Mouse (Mus musculus): Measurements from ENCODE around the gene Cep19. TPM values are rescaled to one million over a fixed set of nuclear protein-coding genes. Genes with fewer than 3 reads are reported as not detected.
"Not testable (repeated sequence)": the region's sequence is repeated elsewhere in the genome, so short reads cannot be mapped to it uniquely, and the experiment has no call there.

Cep19 gene
- polyA plus RNA-seq (2015; fragmentation: Nextera tagmentation; extraction: Ambion mirVana) = 5.6 and 5.8 TPM in 2 replicates

DNA sequence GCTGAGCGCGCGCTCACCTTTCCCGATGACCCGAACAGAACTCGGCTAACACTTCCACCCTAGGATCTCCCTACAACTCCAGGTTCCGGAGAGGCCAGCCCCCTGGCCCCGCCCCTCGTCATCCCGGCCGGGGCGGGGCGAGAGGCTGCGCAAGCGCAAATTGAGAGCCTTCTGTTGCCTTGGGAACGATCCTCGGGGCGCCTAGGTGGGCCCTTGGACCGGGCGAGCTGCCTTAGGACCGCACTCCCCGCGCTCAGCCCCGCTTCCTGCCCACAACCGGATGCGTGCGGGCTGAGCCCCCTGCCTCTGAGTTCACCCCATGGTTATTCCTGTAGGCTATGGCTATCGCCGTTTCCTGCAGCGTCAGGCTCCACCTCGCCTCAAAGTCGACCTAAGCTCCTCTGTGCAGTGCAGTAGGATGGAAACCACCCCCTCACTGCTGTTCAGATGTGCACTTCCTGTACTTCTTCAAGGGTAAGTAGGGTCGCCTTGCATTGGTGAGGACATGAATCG, at the start of gene Cep19, which contains the start of gene Pigx:
Cep19 (plus strand) TSS at position 163 of the 513 bp plus-strand sequence.
Pigx (minus strand) TSS at position 103 of the 513 bp plus-strand sequence.
- Histone ChIP-seq H3K27ac (ENCODE audit: low read length) (peak within 1 kb of the TSS; percentile 88), H3K27me3 (ENCODE audit: control insufficient read depth, insufficient read depth, low read depth, low read length) (no peaks in the 10 kb centered on the region), H3K9me3 (replicated peaks; ENCODE audit: control insufficient read depth, low read length) (no peaks in the 10 kb centered on the region), H3K4me2 (ENCODE audit: low read depth, low read length) (peak within 1 kb of the TSS; percentile 98), H3K9ac (ENCODE audit: low read depth, low read length) (peak within 1 kb of the TSS; percentile 92), H3K4me1 (ENCODE audit: control insufficient read depth, low read depth, low read length) (peaks cover 16% of the 10 kb centered on the region), H3K36me3 (ENCODE audit: control insufficient read depth, insufficient read depth) (0 out of 2 replicates have a peak, but pooled peaks cover under 1% of the 10 kb centered on the region), H3K4me3 (ENCODE audit: low read depth, low read length) (peak within 1 kb of the TSS; percentile 94)
- WGBS (ENCODE audit: insufficient replicate concordance) = under 1% methylated on average over 34 of the region's 34 CpGs
- ATAC-seq (ENCODE audit: low read depth) = peak; percentile 96

DNA sequence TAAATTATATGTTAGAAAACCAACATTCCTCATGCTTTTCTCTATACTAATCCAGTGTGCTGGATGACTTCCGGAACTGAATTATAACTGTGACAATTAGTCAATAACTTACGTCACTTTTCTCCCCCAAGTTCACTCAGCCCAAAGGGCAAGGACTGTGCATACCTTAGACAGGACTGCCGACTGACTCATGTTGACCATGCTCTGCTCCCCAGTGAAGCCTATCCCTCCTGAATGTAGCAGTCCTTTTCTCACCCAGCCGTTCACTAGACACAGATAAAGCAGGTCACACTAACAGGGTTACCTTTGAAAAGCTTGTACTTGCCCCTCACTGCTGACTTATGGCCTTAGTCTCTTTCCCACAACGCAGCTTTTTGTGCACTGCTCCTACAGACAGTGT, 40.8 kb upstream of the Cep19 start:
- WGBS (ENCODE audit: insufficient replicate concordance) = 61% methylated on average over 5 of the region's 5 CpGs
- Histone ChIP-seq H3K9me3 (replicated peaks; ENCODE audit: control insufficient read depth, low read length) (no peaks in the 10 kb centered on the region), H3K27ac (ENCODE audit: low read length) (0 out of 2 replicates have a peak overlapping the region, but pooled peaks have one; percentile 24), H3K4me3 (ENCODE audit: low read depth, low read length) (no peak overlapping the region), H3K4me1 (ENCODE audit: control insufficient read depth, low read depth, low read length) (peaks cover 14% of the 10 kb centered on the region), H3K9ac (ENCODE audit: low read depth, low read length) (no peak overlapping the region), H3K4me2 (ENCODE audit: low read depth, low read length) (no peak overlapping the region), H3K27me3 (ENCODE audit: control insufficient read depth, insufficient read depth, low read depth, low read length) (no peaks in the 10 kb centered on the region), H3K36me3 (ENCODE audit: control insufficient read depth, insufficient read depth) (no peaks in the 10 kb centered on the region)
- ATAC-seq (ENCODE audit: low read depth) = peak; percentile 62

DNA sequence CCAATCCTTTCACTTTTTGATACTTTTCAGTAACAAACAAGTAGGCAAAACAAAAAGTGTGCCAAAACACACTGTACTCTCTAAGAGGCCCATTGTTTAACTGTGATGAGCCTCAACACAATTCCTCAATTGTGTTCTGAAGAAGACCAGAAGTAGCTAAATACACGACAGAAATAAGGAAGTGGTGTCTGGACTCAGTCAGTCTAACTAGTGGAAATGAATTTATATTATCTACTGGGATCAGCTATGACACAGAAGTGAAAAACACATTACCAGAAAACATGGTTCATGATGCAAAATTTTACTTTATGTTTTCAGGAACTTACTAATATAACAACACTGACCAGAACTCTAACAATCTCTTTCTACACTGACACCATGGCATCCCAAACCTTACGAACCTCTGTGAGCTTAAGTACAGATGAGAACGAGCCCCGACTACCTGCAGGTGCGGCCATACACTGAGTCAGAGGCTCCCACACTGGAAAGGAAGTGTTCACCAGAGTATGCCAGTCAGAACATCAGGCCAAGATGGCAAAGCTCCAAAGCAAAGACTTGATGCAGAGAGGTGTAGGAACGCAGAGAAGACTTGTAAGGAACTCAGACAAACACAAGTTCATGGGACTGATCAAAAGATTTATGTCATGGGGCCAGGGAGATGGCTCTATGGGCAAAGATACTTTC, 39.6 kb upstream of the Cep19 start:
- Histone ChIP-seq H3K4me2 (ENCODE audit: low read depth, low read length) (no peak overlapping the region), H3K27me3 (ENCODE audit: control insufficient read depth, insufficient read depth, low read depth, low read length) (no peaks in the 10 kb centered on the region), H3K36me3 (ENCODE audit: control insufficient read depth, insufficient read depth) (no peaks in the 10 kb centered on the region), H3K4me3 (ENCODE audit: low read depth, low read length) (no peak overlapping the region), H3K27ac (ENCODE audit: low read length) (no peak overlapping the region), H3K9ac (ENCODE audit: low read depth, low read length) (no peak overlapping the region), H3K4me1 (ENCODE audit: control insufficient read depth, low read depth, low read length) (peaks cover 15% of the 10 kb centered on the region), H3K9me3 (replicated peaks; ENCODE audit: control insufficient read depth, low read length) (no peaks in the 10 kb centered on the region)
- WGBS (ENCODE audit: insufficient replicate concordance) = 45% methylated on average over 6 of the region's 6 CpGs
- ATAC-seq (ENCODE audit: low read depth) = no peak

DNA sequence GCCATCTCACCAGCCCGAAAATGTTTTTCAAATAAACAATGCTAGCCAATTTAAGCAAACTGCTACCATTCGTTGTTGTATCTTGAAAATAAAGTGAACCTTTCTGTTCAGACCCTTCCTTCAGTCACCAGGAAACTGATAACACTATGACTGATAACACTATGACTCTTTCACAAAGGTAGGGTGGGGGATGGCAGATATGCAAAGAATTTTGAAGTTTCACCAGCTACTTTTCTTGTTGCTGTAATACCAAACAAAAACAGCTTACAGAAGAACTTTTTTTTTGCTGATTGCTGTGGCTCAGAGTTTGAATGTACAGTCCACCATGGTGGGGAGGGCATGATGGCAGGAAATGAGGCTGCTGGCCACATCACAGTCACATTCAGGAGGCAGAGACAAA, 37.4 kb upstream of the Cep19 start:
- Histone ChIP-seq H3K4me3 (ENCODE audit: low read depth, low read length) (no peak overlapping the region), H3K27ac (ENCODE audit: low read length) (no peak overlapping the region), H3K4me1 (ENCODE audit: control insufficient read depth, low read depth, low read length) (peaks cover 15% of the 10 kb centered on the region), H3K9ac (ENCODE audit: low read depth, low read length) (no peak overlapping the region), H3K9me3 (replicated peaks; ENCODE audit: control insufficient read depth, low read length) (no peaks in the 10 kb centered on the region), H3K4me2 (ENCODE audit: low read depth, low read length) (no peak overlapping the region), H3K36me3 (ENCODE audit: control insufficient read depth, insufficient read depth) (no peaks in the 10 kb centered on the region), H3K27me3 (ENCODE audit: control insufficient read depth, insufficient read depth, low read depth, low read length) (no peaks in the 10 kb centered on the region)
- WGBS (ENCODE audit: insufficient replicate concordance) = 32% methylated on average over 2 of the region's 2 CpGs
- no peak for ATAC-seq (ENCODE audit: low read depth)

DNA sequence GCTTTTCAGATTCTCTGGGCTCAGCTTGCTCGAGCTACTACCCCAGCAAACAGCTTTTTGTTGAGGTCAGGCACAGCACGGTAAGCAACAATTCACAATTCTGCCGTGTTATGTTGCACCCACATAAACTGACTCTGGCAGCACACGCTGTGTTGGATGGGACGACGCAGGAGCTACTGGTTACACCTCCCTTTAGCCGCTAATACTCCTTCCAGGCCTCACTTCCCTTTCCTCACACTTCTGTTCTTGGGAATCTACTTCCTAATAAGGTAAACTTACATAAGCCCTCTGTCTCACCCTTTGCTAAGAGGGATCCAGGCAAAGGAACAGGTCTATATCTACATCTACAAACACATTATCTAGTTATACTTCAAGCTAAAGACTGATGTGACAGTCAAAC, 35.7 kb upstream of the Cep19 start:
- Histone ChIP-seq H3K4me1 (ENCODE audit: control insufficient read depth, low read depth, low read length) (peaks cover 14% of the 10 kb centered on the region), H3K9ac (ENCODE audit: low read depth, low read length) (no peak overlapping the region), H3K9me3 (replicated peaks; ENCODE audit: control insufficient read depth, low read length) (no peaks in the 10 kb centered on the region), H3K4me2 (ENCODE audit: low read depth, low read length) (no peak overlapping the region), H3K36me3 (ENCODE audit: control insufficient read depth, insufficient read depth) (no peaks in the 10 kb centered on the region), H3K27ac (ENCODE audit: low read length) (no peak overlapping the region), H3K27me3 (ENCODE audit: control insufficient read depth, insufficient read depth, low read depth, low read length) (no peaks in the 10 kb centered on the region), H3K4me3 (ENCODE audit: low read depth, low read length) (no peak overlapping the region)
- ATAC-seq (ENCODE audit: low read depth) = no peak
- WGBS (ENCODE audit: insufficient replicate concordance) = 52% methylated on average over 7 of the region's 7 CpGs

DNA sequence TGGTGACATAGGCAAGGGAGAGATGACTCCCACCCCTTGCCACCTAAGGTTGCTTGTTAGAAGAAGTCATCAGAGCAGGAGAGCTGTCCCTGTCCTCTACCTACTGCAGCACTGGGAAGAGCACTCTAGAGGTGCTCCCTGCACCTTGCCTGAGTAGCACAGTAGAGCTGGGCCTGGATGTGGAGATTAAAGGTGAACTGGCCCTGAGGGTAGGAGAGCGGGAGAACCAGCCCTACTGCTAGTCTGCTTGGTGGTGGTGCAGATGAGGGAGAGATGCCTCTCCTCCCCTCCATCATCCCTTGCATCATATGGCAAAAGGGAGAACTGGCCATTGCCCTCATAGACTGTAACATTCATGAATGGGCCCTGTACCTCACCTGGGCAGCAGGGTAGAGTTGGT, 32.7 kb upstream of the Cep19 start:
- Histone ChIP-seq H3K27ac (ENCODE audit: low read length) (no peak overlapping the region), H3K27me3 (ENCODE audit: control insufficient read depth, insufficient read depth, low read depth, low read length) (no peaks in the 10 kb centered on the region), H3K4me2 (ENCODE audit: low read depth, low read length) (no peak overlapping the region), H3K4me3 (ENCODE audit: low read depth, low read length) (no peak overlapping the region), H3K36me3 (ENCODE audit: control insufficient read depth, insufficient read depth) (no peaks in the 10 kb centered on the region), H3K4me1 (ENCODE audit: control insufficient read depth, low read depth, low read length) (peaks cover 8% of the 10 kb centered on the region), H3K9me3 (replicated peaks; ENCODE audit: control insufficient read depth, low read length) (no peaks in the 10 kb centered on the region), H3K9ac (ENCODE audit: low read depth, low read length) (no peak overlapping the region)
- ATAC-seq (ENCODE audit: low read depth) = no peak
- 82% methylated on average over 1 of the region's 1 CpGs for WGBS (ENCODE audit: insufficient replicate concordance)

DNA sequence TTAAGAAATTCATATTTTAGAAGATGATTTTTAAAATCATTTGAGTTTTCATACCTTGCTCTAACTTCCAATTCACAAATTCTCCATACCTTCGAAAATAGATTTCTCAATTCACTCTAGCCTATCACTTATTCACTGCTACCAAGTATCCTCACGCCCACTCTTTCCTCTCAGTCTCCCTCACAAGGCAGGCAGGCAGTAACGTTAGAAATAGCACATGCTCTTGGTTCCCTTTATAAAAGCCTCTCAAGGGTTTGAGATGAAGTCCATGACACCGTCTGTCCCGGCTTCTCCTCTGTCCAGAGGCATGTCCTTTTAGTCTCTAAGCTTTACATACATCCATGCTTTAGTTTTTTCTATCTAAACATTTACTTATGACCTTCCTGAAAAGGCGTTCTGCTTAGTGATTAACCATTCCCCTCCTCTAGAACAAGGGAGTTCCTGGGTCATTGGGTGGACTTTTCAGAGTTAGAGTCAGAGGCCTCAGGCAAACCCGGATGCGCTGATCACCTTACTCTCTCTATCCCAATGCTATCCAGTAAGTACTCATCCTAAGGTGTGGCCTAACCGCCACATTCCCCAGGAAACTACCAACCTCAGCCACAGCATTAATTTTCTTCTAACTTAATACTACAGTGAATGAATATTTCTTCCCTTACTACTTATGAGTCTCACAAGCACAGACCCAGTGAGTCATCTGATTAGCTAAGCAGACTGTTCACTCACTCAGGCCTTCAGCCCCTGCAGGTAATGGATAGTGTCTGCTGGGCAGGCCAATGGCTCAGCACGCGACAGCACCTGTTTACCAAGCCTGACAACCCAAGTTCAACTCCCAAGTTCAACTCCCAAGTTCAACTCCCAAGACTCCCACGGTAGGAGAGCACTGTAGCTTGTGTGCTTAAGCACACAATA, 31.0 kb upstream of the Cep19 start:
- 63% methylated on average over 12 of the region's 12 CpGs for WGBS (ENCODE audit: insufficient replicate concordance)
- no peaks in the 10 kb centered on the region for H3K27me3 ChIP-seq (ENCODE audit: control insufficient read depth, insufficient read depth, low read depth, low read length)
- no peaks in the 10 kb centered on the region for H3K36me3 ChIP-seq (ENCODE audit: control insufficient read depth, insufficient read depth)
- ATAC-seq (ENCODE audit: low read depth) = no peak
- H3K4me1 ChIP-seq (ENCODE audit: control insufficient read depth, low read depth, low read length) = peaks cover 3% of the 10 kb centered on the region
- no peak overlapping the region for H3K27ac ChIP-seq (ENCODE audit: low read length)
- H3K9me3 ChIP-seq (replicated peaks; ENCODE audit: control insufficient read depth, low read length) = no peaks in the 10 kb centered on the region
- H3K9ac ChIP-seq (ENCODE audit: low read depth, low read length) = no peak overlapping the region
- H3K4me3 ChIP-seq (ENCODE audit: low read depth, low read length) = no peak overlapping the region
- no peak overlapping the region for H3K4me2 ChIP-seq (ENCODE audit: low read depth, low read length)

DNA sequence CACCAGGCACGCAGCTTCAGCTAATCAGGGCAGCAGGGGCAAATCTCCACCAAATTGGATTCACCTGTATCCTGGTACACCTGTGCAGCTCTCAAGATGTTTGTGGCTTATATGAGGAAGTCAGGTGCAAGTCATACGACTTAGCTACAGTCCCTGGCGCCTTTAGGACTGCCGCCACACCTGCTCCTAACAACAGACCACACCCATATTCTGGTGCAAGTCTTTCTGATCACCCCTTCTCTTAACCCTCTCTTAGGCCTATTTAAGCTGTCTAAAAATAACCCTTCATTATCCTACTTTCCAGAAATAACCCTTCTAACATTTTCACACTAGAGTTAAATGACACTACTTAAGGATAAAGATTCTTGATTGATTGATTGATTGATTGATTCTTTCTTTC, 29.5 kb upstream of the Cep19 start:
- WGBS (ENCODE audit: insufficient replicate concordance) = 42% methylated on average over 4 of the region's 4 CpGs
- not testable (repeated sequence) for H3K9ac ChIP-seq (ENCODE audit: low read depth, low read length); H3K27ac ChIP-seq (ENCODE audit: low read length); H3K36me3 ChIP-seq (ENCODE audit: control insufficient read depth, insufficient read depth); H3K9me3 ChIP-seq (replicated peaks; ENCODE audit: control insufficient read depth, low read length); H3K27me3 ChIP-seq (ENCODE audit: control insufficient read depth, insufficient read depth, low read depth, low read length); H3K4me3 ChIP-seq (ENCODE audit: low read depth, low read length); ATAC-seq (ENCODE audit: low read depth); H3K4me2 ChIP-seq (ENCODE audit: low read depth, low read length); H3K4me1 ChIP-seq (ENCODE audit: control insufficient read depth, low read depth, low read length)

DNA sequence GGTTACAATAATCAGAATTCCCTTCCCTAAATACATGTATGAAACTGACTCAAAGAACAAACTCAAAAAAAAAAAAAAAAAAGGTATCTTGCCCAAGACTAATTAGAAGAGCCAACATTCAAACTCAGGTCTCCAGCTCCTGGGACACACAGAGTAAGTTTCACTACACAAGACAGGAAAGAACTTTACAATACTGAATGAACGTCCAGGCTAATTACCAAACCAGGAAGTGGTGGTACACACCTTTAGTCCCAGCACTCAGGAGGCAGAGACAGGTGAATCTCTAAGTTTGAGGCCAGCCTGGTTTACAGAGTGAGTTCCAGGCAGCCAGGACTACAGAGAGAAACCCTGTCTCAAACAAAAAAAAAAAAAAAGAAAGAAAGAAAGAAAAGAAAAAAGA, 23.8 kb upstream of the Cep19 start:
- 21% methylated on average over 1 of the region's 1 CpGs for WGBS (ENCODE audit: insufficient replicate concordance)
- Histone ChIP-seq H3K27me3 (ENCODE audit: control insufficient read depth, insufficient read depth, low read depth, low read length) (no peaks in the 10 kb centered on the region), H3K4me2 (ENCODE audit: low read depth, low read length) (no peak overlapping the region), H3K4me3 (ENCODE audit: low read depth, low read length) (no peak overlapping the region), H3K27ac (ENCODE audit: low read length) (no peak overlapping the region), H3K4me1 (ENCODE audit: control insufficient read depth, low read depth, low read length) (peaks cover 18% of the 10 kb centered on the region), H3K9ac (ENCODE audit: low read depth, low read length) (no peak overlapping the region), H3K9me3 (replicated peaks; ENCODE audit: control insufficient read depth, low read length) (no peaks in the 10 kb centered on the region), H3K36me3 (ENCODE audit: control insufficient read depth, insufficient read depth) (no peaks in the 10 kb centered on the region)
- ATAC-seq (ENCODE audit: low read depth) = no peak
